Mouse (Mus musculus): ENCODE data around the gene Dnase1.

DNA sequence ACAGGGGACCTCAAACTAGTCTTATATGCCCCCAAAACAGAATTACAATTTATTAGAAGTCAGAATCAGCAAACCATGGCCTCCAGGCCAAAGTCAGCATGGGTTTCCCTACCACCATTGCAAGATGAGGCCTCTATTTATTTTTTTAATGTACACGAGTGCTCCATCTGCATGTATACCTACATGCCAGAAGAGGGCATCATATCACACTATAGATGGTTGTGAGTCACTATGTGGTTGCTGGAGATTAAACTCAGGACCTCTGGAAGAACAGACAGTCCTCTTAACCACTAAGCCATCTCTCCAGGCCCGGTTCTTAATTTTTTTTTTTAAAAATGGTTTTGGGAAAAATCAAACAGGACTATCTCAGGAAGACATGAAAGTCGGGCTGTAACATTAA, 17.1 kb downstream of the Dnase1 start:
- TF ChIP-seq CTCF (IDR thresholded peaks at IDR 0.05; ENCODE audit: insufficient read depth, low read length) (no peak), POLR2A (IDR thresholded peaks at IDR 0.05; ENCODE audit: borderline replicate concordance, extremely low read depth, low read depth, low read length) (no peak)
